Mouse (Mus musculus) kidney, adult 2 months (tissue): ENCODE measurements around the gene Gars.

Source experiments
- CTCF ChIP-seq: fragments of 200-500 bp; conservative IDR thresholded peaks from 2 replicates; pipeline ENCODE4 v1.5.1; 2011; ENCODE audit warnings: low read depth, mild to moderate bottlenecking, control low read depth, low read length, moderate library complexity, mixed read lengths; ENCODE audit not compliant: insufficient read depth, insufficient read length
- POLR2A ChIP-seq: fragments of 200-500 bp; IDR thresholded peaks from one replicate; pipeline ENCODE4 v1.6.1; 2011; ENCODE audit warnings: low read depth, low read length, control low read depth

DNA sequence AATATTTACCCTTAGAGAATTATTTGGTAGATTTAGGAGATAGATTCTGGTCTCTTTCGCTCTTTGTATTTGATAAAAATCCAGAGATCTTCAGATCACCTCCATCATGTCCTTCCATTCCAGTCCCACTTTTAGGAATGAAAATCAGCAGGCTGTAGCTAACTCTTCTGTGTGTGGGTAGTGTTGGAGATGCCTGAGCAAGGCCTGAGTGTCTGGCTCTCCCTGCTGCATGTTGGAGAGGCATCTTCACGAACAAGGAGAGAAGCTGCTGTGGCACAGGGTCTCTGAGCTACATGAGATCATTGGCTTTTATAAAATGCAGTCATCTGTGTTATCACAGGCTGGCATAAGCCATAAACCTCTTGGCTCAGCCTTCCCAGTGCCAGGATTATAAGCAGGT lies 28.1 kb downstream of the Gars start:
- no peak for TF ChIP-seq CTCF
- no peak for TF ChIP-seq POLR2A
